Mouse (Mus musculus) natural killer cell, adult 2 months (primary cell): ENCODE results near the gene Ryk.

Source experiments
- DNase-seq, 2 experiments: peaks; one replicate each; pipeline ENCODE4 v3.0.0; 2022; ENCODE audit warnings: low spot score in 2 of 2

The Ryk gene

GRCm38 (mm10) chr9:102834742-102835591 lies at the start of gene Ryk:
Ryk (plus strand) TSS chr9:102834917.
- DNase-seq: peak in 1 of 2 experiments; percentile 8

- DNase-seq: no peak
Measured at GRCm38 (mm10) chr9:102789491-102789890, 45.2 kb upstream of the Ryk start.

- DNase-seq: peak; percentile 16
Measured at GRCm38 (mm10) chr9:102791845-102792244, 42.9 kb upstream of the Ryk start.

GRCm38 (mm10) chr9:102792836-102793235 lies 41.9 kb upstream of the Ryk start:
- no peak for DNase-seq

GRCm38 (mm10) chr9:102793286-102793809 lies 41.4 kb upstream of the Ryk start:
- no peak for DNase-seq

- no peak for DNase-seq
Measured at GRCm38 (mm10) chr9:102798406-102798805, 36.3 kb upstream of the Ryk start.

GRCm38 (mm10) chr9:102806056-102806573 lies 28.6 kb upstream of the Ryk start:
- no peak for DNase-seq

- no peak for DNase-seq
Measured at GRCm38 (mm10) chr9:102811192-102811591, 23.5 kb upstream of the Ryk start.

- DNase-seq: no peak
Measured at GRCm38 (mm10) chr9:102818228-102818627, 16.5 kb upstream of the Ryk start.

GRCm38 (mm10) chr9:102828604-102829003 lies 6.1 kb upstream of the Ryk start:
- DNase-seq: no peak

GRCm38 (mm10) chr9:102831541-102831940 lies 3.2 kb upstream of the Ryk start:
- DNase-seq: no peak

GRCm38 (mm10) chr9:102834414-102834741 lies 339 bp upstream of the Ryk start:
- DNase-seq: no peak

- DNase-seq: no peak
Measured at GRCm38 (mm10) chr9:102836279-102836678, 1.6 kb downstream of the Ryk start.

- no peak for DNase-seq
Measured at GRCm38 (mm10) chr9:102840792-102841778, 6.4 kb downstream of the Ryk start.

- DNase-seq: no peak
Measured at GRCm38 (mm10) chr9:102841832-102842231, 7.1 kb downstream of the Ryk start.

- no peak for DNase-seq
Measured at GRCm38 (mm10) chr9:102842498-102842897, 7.8 kb downstream of the Ryk start.

- no peak for DNase-seq
Measured at GRCm38 (mm10) chr9:102843577-102843976, 8.9 kb downstream of the Ryk start.

- DNase-seq: no peak
Measured at GRCm38 (mm10) chr9:102845851-102846250, 11.1 kb downstream of the Ryk start.

GRCm38 (mm10) chr9:102846348-102846747 lies 11.6 kb downstream of the Ryk start:
- no peak for DNase-seq

- no peak for DNase-seq
Measured at GRCm38 (mm10) chr9:102852076-102853022, 17.6 kb downstream of the Ryk start.

GRCm38 (mm10) chr9:102857856-102858255 lies 23.1 kb downstream of the Ryk start:
- DNase-seq: no peak
